Mouse (Mus musculus) ES-E14 (cell line): ENCODE measurements around the gene Thap8. TPM values are rescaled to one million over a fixed set of nuclear protein-coding genes. Genes with fewer than 3 reads are reported as not detected.

Experiments
- DNase-seq: peaks from one replicate; pipeline ENCODE4 v3.0.0-alpha.2; 2013; ENCODE audit warnings: low read depth, low spot score
- H3K27ac ChIP-seq: 2 replicates; pipeline ENCODE4 v1.5.1; 2012; ENCODE audit warnings: low read depth, mild to moderate bottlenecking, low read length, moderate library complexity, mixed read lengths; ENCODE audit not compliant: poor library complexity, insufficient read depth, severe bottlenecking
- H3K36me3 ChIP-seq: 2 replicates; pipeline ENCODE4 v1.6.1; 2012; ENCODE audit warnings: mild to moderate bottlenecking, low read length, moderate library complexity, mixed read lengths; ENCODE audit not compliant: control insufficient read depth, poor library complexity, insufficient read depth, severe bottlenecking
- H3K4me1 ChIP-seq, 2 experiments: fragments of 150-350 bp in 1 of 2; sonication (generic) in 1 of 2; 2 replicates each; pipeline ENCODE4 v1.6.1; 2012; ENCODE audit warnings: low read length in 2 of 2, mild to moderate bottlenecking in 1 of 2, mixed read lengths in 1 of 2; ENCODE audit not compliant: control insufficient read depth in 2 of 2, insufficient read depth in 2 of 2, poor library complexity in 1 of 2
- H3K4me3 ChIP-seq, 2 experiments: fragments of 150-350 bp in 1 of 2; sonication (generic) in 1 of 2; 2 replicates each; pipeline ENCODE4 v1.5.1; 2012; ENCODE audit warnings: low read length in 2 of 2, low read depth in 1 of 2, mild to moderate bottlenecking in 1 of 2, mixed read lengths in 1 of 2; ENCODE audit not compliant: insufficient read depth in 1 of 2, poor library complexity in 1 of 2, severe bottlenecking in 1 of 2
- H3K9ac ChIP-seq: 2 replicates; pipeline ENCODE4 v1.6.1; 2012; ENCODE audit warnings: low read depth, mild to moderate bottlenecking, low read length, mixed read lengths; ENCODE audit not compliant: poor library complexity, insufficient read depth, severe bottlenecking
- H3K9me3 ChIP-seq: fragments of 150-350 bp; sonication (generic); 2 replicates; pipeline ENCODE4 v1.6.1; 2012; ENCODE audit warnings: low read depth, mild to moderate bottlenecking, low read length; ENCODE audit not compliant: control insufficient read depth, insufficient read depth
- CHD2 ChIP-seq: IDR thresholded peaks from 2 replicates; pipeline ENCODE4 v1.6.1; 2014; ENCODE audit warnings: mild to moderate bottlenecking, low read depth, low read length, inconsistent platforms
- HCFC1 ChIP-seq: IDR thresholded peaks from 2 replicates; pipeline ENCODE4 v1.6.1; 2012; ENCODE audit warnings: low read length, inconsistent platforms, borderline replicate concordance; ENCODE audit not compliant: insufficient read depth
- MAFK ChIP-seq: IDR thresholded peaks from 2 replicates; pipeline ENCODE4 v1.6.1; 2014; ENCODE audit warnings: mild to moderate bottlenecking, low read depth, low read length, inconsistent platforms; ENCODE audit not compliant: insufficient read depth
- ZC3H11A ChIP-seq: IDR thresholded peaks from 2 replicates; pipeline ENCODE4 v1.6.1; 2012; ENCODE audit warnings: low read depth, mild to moderate bottlenecking, inconsistent platforms, low read length, borderline replicate concordance
- ZNF384 ChIP-seq: IDR thresholded peaks from 2 replicates; pipeline ENCODE4 v1.6.1; 2012; ENCODE audit warnings: low read depth, low read length, inconsistent platforms
- in situ Hi-C, 2 experiments: fragments of 600-800 bp; cut with MboI; formaldehyde crosslinking; loops; one replicate each; pipeline ENCODE4 v1.15.1; 2025; ENCODE audit warnings: low sequenced_read_pairs in 2 of 2, inconsistent platforms in 1 of 2; ENCODE audit not compliant: unreplicated experiment in 2 of 2
- total RNA-seq: library from RNA; depleted of rRNA; stranded (reverse); fragments of 300-350 nt; gene quantifications from 2 replicates; pipeline ENCODE4 v1.2.3, GENCODE M21; 2012; rRNA removed

Gene Thap8
- total RNA-seq = 1.2 and 2.7 TPM in 2 replicates

DNA sequence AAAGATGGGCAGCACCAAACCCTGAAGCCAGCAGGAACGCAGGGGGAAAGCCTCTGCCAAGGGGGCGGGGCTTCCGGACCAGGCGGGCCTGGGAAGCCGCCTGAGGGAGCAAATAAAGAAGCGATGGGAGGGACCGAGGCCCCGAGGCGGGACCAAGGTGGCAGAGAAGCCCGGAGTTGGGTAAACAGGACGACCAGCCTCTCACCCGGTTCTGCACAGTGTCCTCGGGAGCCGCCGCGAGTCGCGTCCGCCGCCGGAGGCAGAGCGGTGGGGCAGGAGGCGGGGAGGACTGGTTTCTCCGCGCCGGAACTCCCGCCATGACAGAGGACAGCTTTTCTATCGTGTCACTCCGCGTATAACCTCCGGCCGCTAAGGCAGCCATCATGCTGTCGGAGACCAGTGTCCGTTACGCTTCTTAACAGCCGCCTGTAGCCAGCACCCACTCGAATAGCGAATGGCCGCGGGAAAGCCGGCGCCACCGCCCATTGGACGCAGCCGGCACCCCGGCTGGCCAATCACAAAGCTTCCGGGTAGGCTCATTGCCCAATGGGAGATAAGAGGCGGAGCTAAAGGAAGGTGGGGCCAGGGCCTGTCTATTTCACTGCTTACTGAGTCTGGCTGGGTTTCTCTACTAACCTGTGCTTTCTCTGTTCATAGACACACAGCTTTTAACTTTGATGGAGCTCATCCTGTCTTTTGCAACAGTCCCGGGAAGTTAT is at the start of gene Thap8, which contains the start of gene Wdr62:
TSS of gene Thap8 (plus strand) at position 144 of the 719 bp plus-strand sequence.
TSS of gene Wdr62 (minus strand) at position 469 of the 719 bp plus-strand sequence.
- Histone ChIP-seq H3K36me3 (peaks cover 4% of the 10 kb centered on the region), H3K27ac (peak within 1 kb of the TSS; percentile 97), H3K4me3 (peak within 1 kb of the TSS; percentile 82 to 86), H3K9ac (peak within 1 kb of the TSS; percentile 87), H3K9me3 (no peaks in the 10 kb centered on the region), H3K4me1 (peaks cover 2 to 6% of the 10 kb centered on the region in 2 experiments; a peak in 2 of 4 replicates)
- TF ChIP-seq ZC3H11A (no peak), CHD2 (peak; percentile 85), HCFC1 (no peak; the same call in 1 of the 2 replicates), ZNF384 (no peak)
- in situ Hi-C loops = no loop called here
- DNase-seq = peak; percentile 96

- H3K36me3 ChIP-seq = peaks cover 18% of the 10 kb centered on the region
- no peak for DNase-seq
These were observed 48.6 kb upstream of the Thap8 start for GRCm38 (mm10) chr7:30231328-30231668.

DNA sequence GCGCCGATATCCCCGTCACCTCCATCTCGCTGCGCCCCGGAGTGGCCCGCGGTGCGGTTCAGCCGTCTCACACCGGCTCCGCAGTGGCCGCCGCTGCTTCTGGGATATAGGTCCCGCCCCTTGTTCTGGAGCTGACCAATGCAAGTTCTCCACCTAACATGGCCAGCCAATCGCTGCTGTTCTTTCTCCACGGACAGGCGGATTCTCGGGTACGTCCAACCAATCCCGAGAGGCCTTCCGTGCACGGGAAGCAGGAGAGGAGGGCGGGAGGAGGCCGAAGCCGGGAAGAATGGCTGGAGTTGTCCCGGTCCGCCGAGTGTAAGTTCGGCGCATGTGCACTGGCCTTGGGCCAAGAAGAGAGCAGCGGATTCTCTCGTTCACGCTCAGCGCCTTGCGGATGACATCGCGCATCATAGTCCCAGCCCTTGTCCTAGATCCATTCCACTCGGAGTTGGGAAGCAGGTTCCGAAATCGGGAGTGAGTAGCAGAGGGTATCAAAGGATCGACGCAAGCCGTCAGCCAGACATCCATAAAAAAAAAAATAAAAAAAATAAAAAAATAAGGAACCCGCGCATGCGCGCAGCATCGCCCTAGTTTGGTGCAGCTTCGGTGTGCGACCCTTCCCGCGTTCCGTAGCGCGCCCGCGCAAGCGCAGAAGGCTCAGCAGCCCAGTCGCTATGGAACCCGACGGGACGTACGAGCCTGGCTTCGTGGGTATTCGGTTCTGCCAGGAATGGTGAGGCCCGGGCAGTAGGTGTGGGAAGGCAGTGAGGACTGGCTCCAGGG is 48.0 kb upstream of the Thap8 start, which contains the start of the genes Polr2i and Tbcb:
TSS of gene Polr2i (plus strand) at position 280 of the 786 bp plus-strand sequence.
TSS of gene Tbcb (minus strand) at position 604 of the 786 bp plus-strand sequence.
- H3K4me3 ChIP-seq = peak within 1 kb of the TSS; percentile 81 to 89
- H3K27ac ChIP-seq = peak within 1 kb of the TSS; percentile 95
- H3K4me1 ChIP-seq = peaks cover 0 to 8% of the 10 kb centered on the region in 2 experiments; a peak in 1 of 4 replicates
- peaks cover 15% of the 10 kb centered on the region; the same call in 1 of the 2 replicates for H3K36me3 ChIP-seq
- TF ChIP-seq HCFC1 (peak; percentile 76), ZNF384 (peak; percentile 98), CHD2 (peak; percentile 88), ZC3H11A (no peak), MAFK (0 out of 2 replicates have a peak, but pooled peaks have one; percentile 16)
- DNase-seq = peak; percentile 97
- H3K9me3 ChIP-seq = no peaks in the 10 kb centered on the region
- peak within 1 kb of the TSS; percentile 92 for H3K9ac ChIP-seq
- in situ Hi-C loops = no loop called here

More at GRCm38 (mm10) chr7:30231328-30231668, 48.6 kb upstream of the Thap8 start:
- H3K9ac ChIP-seq = peak overlapping the region; percentile 74
- no peaks in the 10 kb centered on the region for H3K9me3 ChIP-seq
- peak overlapping the region; percentile 81 to 89 for H3K4me3 ChIP-seq
- H3K27ac ChIP-seq = no peak overlapping the region
- H3K4me1 ChIP-seq = peaks cover 0 to 8% of the 10 kb centered on the region in 2 experiments; a peak in 1 of 4 replicates
- in situ Hi-C loops = no loop called here
- TF ChIP-seq MAFK (no peak), CHD2 (no peak), ZNF384 (no peak), HCFC1 (no peak), ZC3H11A (no peak)

DNA sequence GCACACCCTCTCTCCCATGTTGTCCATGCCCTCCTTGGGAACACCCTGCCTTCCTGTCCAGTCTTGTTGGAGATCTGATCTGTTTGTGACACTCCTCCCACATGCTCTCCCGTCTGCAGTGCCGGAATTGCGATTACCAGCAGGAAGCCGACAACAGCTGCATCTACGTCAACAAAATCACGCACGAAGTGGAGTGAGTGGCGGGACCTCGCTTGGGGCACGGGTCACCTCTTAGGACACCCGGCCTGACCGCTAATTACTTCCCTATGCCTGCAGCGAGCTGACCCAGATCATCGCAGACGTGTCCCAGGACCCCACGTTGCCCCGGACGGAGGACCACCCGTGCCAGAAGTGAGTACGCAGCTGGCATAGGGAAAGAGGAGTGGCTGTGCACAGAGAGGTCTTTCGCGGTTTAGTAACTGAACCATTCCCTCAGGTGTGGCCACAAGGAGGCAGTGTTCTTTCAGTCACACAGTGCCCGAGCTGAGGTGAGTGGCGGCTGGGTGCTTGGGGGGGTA is 47.2 kb upstream of the Thap8 start:
- in situ Hi-C loops = no loop called here
- TF ChIP-seq ZC3H11A = no peak
- no peak for TF ChIP-seq HCFC1
- TF ChIP-seq ZNF384 = no peak
- TF ChIP-seq CHD2 = no peak
- TF ChIP-seq MAFK = no peak
- H3K27ac ChIP-seq = peak overlapping the region; percentile 37
- peak overlapping the region; percentile 88 for H3K9ac ChIP-seq
- no peaks in the 10 kb centered on the region for H3K9me3 ChIP-seq
- H3K4me3 ChIP-seq = peak overlapping the region; percentile 81 to 84
- peaks cover 14% of the 10 kb centered on the region; the same call in 1 of the 2 replicates for H3K36me3 ChIP-seq
- peaks cover 0 to 8% of the 10 kb centered on the region in 2 experiments; a peak in 1 of 4 replicates for H3K4me1 ChIP-seq
- DNase-seq = peak; percentile 69
